Mouse (Mus musculus) midbrain, postnatal 0 days (tissue): ENCODE results near the gene Mybpc3. TPM values are rescaled to one million over a fixed set of nuclear protein-coding genes. Genes with fewer than 3 reads are reported as not detected.

ENCODE experiments used
- ATAC-seq: fragments of 200-750 bp; cut with Nextera tagmentation; 2 replicates; pipeline ENCODE4 v1.8.0; 2017; ENCODE audit warnings: moderate number of reproducible peaks, mild to moderate bottlenecking, moderate TSS enrichment, moderate library complexity; ENCODE audit not compliant: low FRiP score
- DNase-seq: peaks from one replicate; pipeline ENCODE4 v3.0.0-alpha.2; 2015; ENCODE audit warnings: low spot score
- H3K27ac ChIP-seq: fragments of 300-500 bp; sonication (generic); 2 replicates; pipeline ENCODE4 v1.5.1; 2014; ENCODE audit warnings: low read depth, mild to moderate bottlenecking, low read length, mixed read lengths
- H3K27me3 ChIP-seq: fragments of 300-500 bp; sonication (generic); 2 replicates; pipeline ENCODE4 v1.6.1; 2014; ENCODE audit warnings: low read length, control low read depth, mixed read lengths; ENCODE audit not compliant: insufficient read depth
- H3K36me3 ChIP-seq: fragments of 300-500 bp; sonication (generic); 2 replicates; pipeline ENCODE4 v1.6.1; 2014; ENCODE audit warnings: low read length, control low read depth, mixed read lengths; ENCODE audit not compliant: insufficient read depth
- H3K4me1 ChIP-seq: fragments of 300-500 bp; sonication (generic); 2 replicates; pipeline ENCODE4 v1.6.1; 2014; ENCODE audit warnings: mild to moderate bottlenecking, control low read depth, antibody characterized with exemption, low read length, mixed read lengths; ENCODE audit not compliant: insufficient read depth
- H3K4me2 ChIP-seq: fragments of 300-500 bp; sonication (generic); 2 replicates; pipeline ENCODE4 v1.6.1; 2014; ENCODE audit warnings: low read depth, mild to moderate bottlenecking, low read length, mixed read lengths; ENCODE audit not compliant: poor library complexity, severe bottlenecking
- H3K4me3 ChIP-seq: fragments of 300-500 bp; sonication (generic); 2 replicates; pipeline ENCODE4 v1.5.1; 2014; ENCODE audit warnings: low read depth, mild to moderate bottlenecking, low read length, moderate library complexity
- H3K9ac ChIP-seq: fragments of 300-500 bp; sonication (generic); replicated peaks from 2 replicates; pipeline ENCODE4 v1.6.1; 2014; ENCODE audit warnings: mild to moderate bottlenecking, low read length, moderate library complexity, mixed read lengths; ENCODE audit not compliant: poor library complexity, severe bottlenecking
- H3K9me3 ChIP-seq: fragments of 300-500 bp; sonication (generic); 2 replicates; pipeline ENCODE4 v1.6.1; 2016; ENCODE audit warnings: low read length, control low read depth
- CTCF ChIP-seq: IDR thresholded peaks from 2 replicates; pipeline ENCODE4 v1.5.1; 2016; ENCODE audit warnings: antibody characterized with exemption, mild to moderate bottlenecking
- WGBS: fragments of 180-500 bp; shearing (Covaris S2); extraction: QIAGEN DNeasy Blood & Tissue Kit; methylation state at CpG from one replicate; pipeline ENCODE4 v1.1.7; 2014; 5-methylcytosine and 5-hydroxymethylcytosine counted together
- polyA plus RNA-seq: library from polyadenylated mRNA; unstranded; fragments of >200 nt; fragmentation: Nextera tagmentation; extraction: Ambion mirVana; gene quantifications from 2 replicates; pipeline ENCODE4 v1.2.1, GENCODE M21; 2015
- total RNA-seq: library from RNA; depleted of rRNA; stranded (reverse); fragments of >200 nt; gene quantifications from 2 replicates; pipeline ENCODE4 v1.2.3, GENCODE M21; 2014

Gene Mybpc3
- total and polyA plus RNA-seq, 2 experiments from 2014 or later: not detected

DNA sequence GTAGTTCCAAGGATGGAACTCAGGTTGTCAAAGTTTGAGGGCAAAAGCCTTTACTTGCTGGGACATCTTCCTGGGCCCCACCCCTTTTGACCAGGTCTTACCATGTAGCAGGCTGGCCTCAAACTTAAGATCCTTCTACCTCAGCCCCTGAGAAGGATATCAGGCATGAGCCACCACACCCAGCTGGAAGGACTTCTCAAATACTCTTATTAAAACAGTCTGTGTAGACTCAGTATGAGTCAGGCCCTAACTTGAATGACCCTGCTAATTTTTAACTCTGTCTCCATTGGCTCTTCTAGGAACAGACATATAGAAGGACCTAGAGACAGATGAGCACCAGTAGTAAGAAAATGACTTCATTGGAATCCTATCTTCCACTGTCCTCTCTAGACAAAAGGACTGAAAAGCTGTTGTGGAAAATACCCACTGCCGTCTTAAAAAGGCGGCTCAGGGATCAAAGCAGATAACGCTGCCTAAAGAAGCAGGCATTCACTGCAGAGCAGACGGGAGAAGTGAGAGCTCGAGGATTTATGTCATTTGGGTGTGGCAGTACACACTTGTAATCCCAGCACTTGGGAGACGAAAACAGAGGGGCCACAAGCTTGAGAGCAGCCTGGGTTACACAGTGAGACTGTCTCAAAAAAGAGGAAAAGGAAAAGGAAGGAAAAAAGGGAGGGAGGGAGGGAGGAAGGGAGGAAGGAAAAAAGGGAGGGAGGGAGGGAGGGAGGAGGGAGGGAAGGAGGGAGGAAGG, 39.2 kb downstream of the Mybpc3 start:
- no peak for TF ChIP-seq CTCF
- no peak overlapping the region for H3K9ac ChIP-seq
- WGBS: 29% methylated on average over 6 of the region's 6 CpGs
- H3K27me3 ChIP-seq: no peaks in the 10 kb centered on the region
- no peak overlapping the region for H3K4me2 ChIP-seq
- H3K36me3 ChIP-seq: peaks cover 80% of the 10 kb centered on the region
- no peak overlapping the region for H3K4me3 ChIP-seq
- H3K27ac ChIP-seq: no peak overlapping the region
- no peaks in the 10 kb centered on the region for H3K9me3 ChIP-seq
- H3K4me1 ChIP-seq: no peaks in the 10 kb centered on the region
- no peak for ATAC-seq
- DNase-seq: no peak

DNA sequence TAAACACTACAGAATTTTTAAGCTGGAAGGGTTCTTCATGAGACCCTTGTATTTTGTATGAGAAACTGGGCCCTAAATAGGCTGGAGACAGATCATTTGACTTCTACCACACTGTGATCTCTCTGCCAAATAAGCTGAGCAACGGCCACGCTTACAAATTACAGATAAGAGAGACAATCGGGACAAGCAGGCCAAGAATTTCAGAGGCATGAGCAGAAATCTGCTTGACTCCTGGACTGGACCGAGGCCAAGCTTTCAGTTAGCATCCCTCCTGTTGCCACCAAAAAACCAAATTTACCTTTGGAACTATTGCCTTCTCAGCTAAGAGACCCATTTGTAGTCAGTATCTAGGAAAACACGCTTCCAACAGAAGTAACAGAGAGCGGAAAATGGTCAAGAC, 42.6 kb downstream of the Mybpc3 start:
- Histone ChIP-seq H3K36me3 (peaks cover 83% of the 10 kb centered on the region), H3K27me3 (no peaks in the 10 kb centered on the region), H3K4me3 (no peak overlapping the region), H3K4me2 (no peak overlapping the region), H3K9me3 (no peaks in the 10 kb centered on the region), H3K4me1 (no peaks in the 10 kb centered on the region), H3K27ac (no peak overlapping the region), H3K9ac (no peak overlapping the region)
- ATAC-seq (no peak), DNase-seq (no peak)
- WGBS: 94% methylated on average over 6 of the region's 6 CpGs
- TF ChIP-seq CTCF: no peak

DNA sequence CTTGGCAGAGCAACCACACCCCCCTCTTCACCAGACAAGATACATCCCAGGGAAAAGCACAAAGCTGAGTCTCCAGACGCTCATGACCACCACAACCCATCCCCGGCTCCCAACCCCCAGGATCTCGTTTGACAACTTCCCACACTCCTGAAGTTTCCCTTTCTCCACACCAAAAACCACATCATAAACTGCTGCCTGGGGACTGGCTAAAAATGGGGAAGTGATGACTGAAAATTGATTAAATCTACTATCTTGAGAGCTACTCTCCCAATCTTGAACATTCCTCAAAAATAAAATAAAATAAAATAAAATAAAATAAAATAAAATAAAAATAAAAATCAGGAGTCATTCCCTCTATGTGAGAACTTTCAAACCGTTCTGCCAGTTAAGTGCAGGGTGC, 45.0 kb downstream of the Mybpc3 start:
- H3K9ac ChIP-seq: no peak overlapping the region
- H3K4me3 ChIP-seq: no peak overlapping the region
- 86% methylated on average over 4 of the region's 4 CpGs for WGBS
- H3K36me3 ChIP-seq: peaks cover 87% of the 10 kb centered on the region
- no peaks in the 10 kb centered on the region for H3K27me3 ChIP-seq
- no peak for TF ChIP-seq CTCF
- H3K4me1 ChIP-seq: no peaks in the 10 kb centered on the region
- no peak overlapping the region for H3K27ac ChIP-seq
- no peak overlapping the region for H3K4me2 ChIP-seq
- no peaks in the 10 kb centered on the region for H3K9me3 ChIP-seq
- DNase-seq: no peak
- no peak for ATAC-seq

DNA sequence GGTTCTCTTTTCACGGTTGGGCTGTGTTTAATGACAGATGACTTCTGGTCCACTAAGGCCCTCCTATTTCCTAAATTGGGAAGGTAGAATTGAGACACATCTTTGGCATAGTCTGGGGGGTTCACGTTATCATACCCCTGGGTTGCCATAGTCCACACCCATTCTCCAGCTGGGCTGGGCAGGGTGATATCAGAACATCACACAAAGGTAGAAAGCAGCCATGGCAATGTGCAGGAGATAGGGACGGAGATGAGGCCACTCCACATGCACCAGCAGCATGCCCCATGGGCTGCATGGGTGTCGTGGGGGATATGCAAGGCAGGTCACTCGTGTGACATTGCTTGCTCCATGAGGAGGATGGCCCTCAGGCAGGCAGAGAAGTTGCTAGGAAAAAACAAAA, 45.6 kb downstream of the Mybpc3 start:
- DNase-seq (no peak), ATAC-seq (no peak)
- H3K9ac ChIP-seq: no peak overlapping the region
- peaks cover 86% of the 10 kb centered on the region for H3K36me3 ChIP-seq
- 92% methylated on average over 5 of the region's 5 CpGs for WGBS
- H3K27ac ChIP-seq: no peak overlapping the region
- H3K9me3 ChIP-seq: no peaks in the 10 kb centered on the region
- H3K4me1 ChIP-seq: no peaks in the 10 kb centered on the region
- H3K4me3 ChIP-seq: no peak overlapping the region
- H3K4me2 ChIP-seq: no peak overlapping the region
- TF ChIP-seq CTCF: no peak
- H3K27me3 ChIP-seq: no peaks in the 10 kb centered on the region

DNA sequence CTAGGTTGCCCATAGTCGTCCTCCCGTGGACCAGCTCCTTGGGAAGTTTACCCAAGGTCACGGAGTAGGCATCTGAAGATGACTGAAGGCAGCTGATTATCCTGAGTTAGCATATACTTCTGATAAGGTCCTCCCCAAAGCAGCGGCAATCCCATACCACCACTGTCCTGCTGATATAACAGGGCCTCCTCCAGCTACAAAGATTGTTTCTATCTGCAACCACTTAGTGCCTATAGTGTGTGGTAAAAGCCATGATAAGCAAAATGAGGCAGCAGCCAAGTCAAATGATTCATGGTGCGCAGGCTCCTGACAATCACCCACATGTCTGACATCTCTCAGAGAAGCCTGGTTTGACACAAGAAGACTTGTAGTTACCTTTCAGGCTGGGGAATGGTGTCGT, 47.0 kb downstream of the Mybpc3 start:
- Histone ChIP-seq H3K4me3 (no peak overlapping the region), H3K9ac (no peak overlapping the region), H3K27ac (no peak overlapping the region), H3K27me3 (no peaks in the 10 kb centered on the region), H3K9me3 (no peaks in the 10 kb centered on the region), H3K4me1 (no peaks in the 10 kb centered on the region), H3K36me3 (peaks cover 88% of the 10 kb centered on the region), H3K4me2 (no peak overlapping the region)
- WGBS: 94% methylated on average over 6 of the region's 6 CpGs
- no peak for ATAC-seq
- no peak for TF ChIP-seq CTCF
- DNase-seq: no peak

DNA sequence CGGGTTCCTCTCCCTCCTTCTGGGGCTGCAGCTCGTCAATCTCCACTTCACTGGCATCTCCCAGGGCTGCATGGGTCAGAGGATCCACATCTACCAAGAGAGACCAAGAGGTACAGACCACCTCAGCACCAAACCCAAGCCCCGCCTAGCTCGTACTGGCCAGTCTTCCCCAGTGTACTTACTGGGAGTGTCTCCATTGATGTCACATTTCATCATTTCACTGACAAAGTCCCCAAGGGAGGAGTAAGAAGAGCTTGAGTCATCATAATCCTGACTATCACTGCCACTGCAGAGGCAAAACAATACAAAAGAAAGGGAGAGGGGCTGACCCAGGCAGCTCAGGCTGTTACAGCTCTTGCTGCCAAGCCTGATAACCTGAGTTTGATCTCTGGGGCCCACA, 49.7 kb downstream of the Mybpc3 start:
- H3K36me3 ChIP-seq: peaks cover 84% of the 10 kb centered on the region
- H3K9me3 ChIP-seq: no peaks in the 10 kb centered on the region
- H3K27me3 ChIP-seq: no peaks in the 10 kb centered on the region
- no peak overlapping the region for H3K4me2 ChIP-seq
- WGBS: 83% methylated on average over 4 of the region's 4 CpGs
- no peak for TF ChIP-seq CTCF
- ATAC-seq (no peak), DNase-seq (no peak)
- H3K4me3 ChIP-seq: no peak overlapping the region
- no peaks in the 10 kb centered on the region for H3K4me1 ChIP-seq
- H3K27ac ChIP-seq: no peak overlapping the region
- no peak overlapping the region for H3K9ac ChIP-seq
